Mouse (Mus musculus) cerebellum, postnatal 25 days (tissue): ENCODE data around the gene Cntnap2.

Experiments used
- DNase-seq, 2 experiments: peaks; one replicate each; pipeline ENCODE4 v3.0.0; 2021; ENCODE audit warnings: mixed read lengths in 2 of 2

The Cntnap2 gene

GRCm38 (mm10) chr6:47315454-47315853, 2256.3 kb downstream of the Cntnap2 start:
- no peak for DNase-seq

- DNase-seq: no peak
Measured at GRCm38 (mm10) chr6:47317253-47317652, 2258.1 kb downstream of the Cntnap2 start.

- DNase-seq: peak; percentile 31 to 48
Measured at GRCm38 (mm10) chr6:47318705-47319104, 2259.5 kb downstream of the Cntnap2 start.

GRCm38 (mm10) chr6:47319309-47319983, 2260.3 kb downstream of the Cntnap2 start:
- peak in 1 of 2 experiments; percentile 21 for DNase-seq

GRCm38 (mm10) chr6:47323169-47323835, 2264.1 kb downstream of the Cntnap2 start:
- no peak for DNase-seq

GRCm38 (mm10) chr6:47323886-47324285, 2264.7 kb downstream of the Cntnap2 start:
- no peak for DNase-seq

GRCm38 (mm10) chr6:47328281-47328680, 2269.1 kb downstream of the Cntnap2 start:
- DNase-seq: no peak

GRCm38 (mm10) chr6:47329212-47329611, 2270.1 kb downstream of the Cntnap2 start:
- DNase-seq: no peak

GRCm38 (mm10) chr6:47333016-47333415, 2273.9 kb downstream of the Cntnap2 start:
- peak; percentile 16 to 39 for DNase-seq

GRCm38 (mm10) chr6:47334377-47334776, 2275.2 kb downstream of the Cntnap2 start:
- DNase-seq: no peak

- no peak for DNase-seq
Measured at GRCm38 (mm10) chr6:47337300-47337699, 2278.1 kb downstream of the Cntnap2 start.

GRCm38 (mm10) chr6:47338113-47338512, 2279.0 kb downstream of the Cntnap2 start:
- no peak for DNase-seq

- DNase-seq: no peak
Measured at GRCm38 (mm10) chr6:47340813-47341502, 2281.8 kb downstream of the Cntnap2 start.

GRCm38 (mm10) chr6:47341503-47341884, 2282.3 kb downstream of the Cntnap2 start:
- DNase-seq: no peak

GRCm38 (mm10) chr6:47343245-47343644, 2284.1 kb downstream of the Cntnap2 start:
- no peak for DNase-seq

- no peak for DNase-seq
Measured at GRCm38 (mm10) chr6:47344696-47345095, 2285.5 kb downstream of the Cntnap2 start.

- DNase-seq: no peak
Measured at GRCm38 (mm10) chr6:47350100-47350690, 2291.0 kb downstream of the Cntnap2 start.
